Mouse (Mus musculus) neural tube, embryonic 14.5 days (tissue): ENCODE measurements at regions not wholly inside any gene's neighbourhood (a gene's known extent, or its start where the extent isn't known, plus 50 kb on each side); places are given as distances from the start of the nearest gene placed in this dataset.

ENCODE experiments used
- ATAC-seq: fragments of 200-750 bp; cut with Nextera tagmentation; 2 replicates; pipeline ENCODE4 v1.8.0; 2017; ENCODE audit warnings: low read depth, mild to moderate bottlenecking, moderate TSS enrichment, moderate library complexity
- H3K27ac ChIP-seq: fragments of 300-500 bp; sonication (generic); 2 replicates; pipeline ENCODE4 v1.5.1; 2014; ENCODE audit warnings: low read depth, mild to moderate bottlenecking, control low read depth, low read length, moderate library complexity, mixed read lengths
- H3K27me3 ChIP-seq: fragments of 300-500 bp; sonication (generic); 2 replicates; pipeline ENCODE4 v1.6.1; 2014; ENCODE audit warnings: low read length; ENCODE audit not compliant: control insufficient read depth, insufficient read depth
- H3K36me3 ChIP-seq: fragments of 300-500 bp; sonication (generic); 2 replicates; pipeline ENCODE4 v1.6.1; 2014; ENCODE audit warnings: low read length, mixed read lengths; ENCODE audit not compliant: control insufficient read depth, insufficient read depth
- H3K4me1 ChIP-seq: fragments of 300-500 bp; sonication (generic); 2 replicates; pipeline ENCODE4 v1.6.1; 2014; ENCODE audit warnings: low read length; ENCODE audit not compliant: control insufficient read depth, insufficient read depth
- H3K4me2 ChIP-seq: fragments of 300-500 bp; sonication (generic); 2 replicates; pipeline ENCODE4 v1.6.1; 2014; ENCODE audit warnings: mild to moderate bottlenecking, low read depth, low read length, control low read depth
- H3K4me3 ChIP-seq: fragments of 300-500 bp; sonication (generic); 2 replicates; pipeline ENCODE4 v1.5.1; 2014; ENCODE audit warnings: low read depth, low read length, control low read depth, mixed read lengths
- H3K9ac ChIP-seq: fragments of 300-500 bp; sonication (generic); replicated peaks from 2 replicates; pipeline ENCODE4 v1.6.1; 2014; ENCODE audit warnings: low read depth, mild to moderate bottlenecking, control low read depth, low read length, mixed read lengths
- H3K9me3 ChIP-seq: fragments of 300-500 bp; sonication (generic); 2 replicates; pipeline ENCODE4 v1.6.1; 2016; ENCODE audit warnings: low read length; ENCODE audit not compliant: control insufficient read depth
- WGBS: fragments of 180-500 bp; shearing (Covaris S2); extraction: QIAGEN DNeasy Blood & Tissue Kit; methylation state at CpG from one replicate; pipeline ENCODE4 v1.1.7; 2014; 5-methylcytosine and 5-hydroxymethylcytosine counted together

GRCm38 (mm10) chr6:31995977-31996376 lies 54.1 kb upstream of the 1700012A03Rik start:
- Histone ChIP-seq H3K27me3 (no peaks in the 10 kb centered on the region), H3K9ac (no peak overlapping the region), H3K4me2 (no peak overlapping the region), H3K9me3 (no peaks in the 10 kb centered on the region), H3K4me3 (no peak overlapping the region), H3K36me3 (no peaks in the 10 kb centered on the region), H3K27ac (no peak overlapping the region), H3K4me1 (no peaks in the 10 kb centered on the region)
- 94% methylated on average over 7 of the region's 7 CpGs for WGBS
- ATAC-seq = no peak

- 91% methylated on average over 4 of the region's 4 CpGs for WGBS
- ATAC-seq = no peak
- H3K27ac ChIP-seq = no peak overlapping the region
Observed at GRCm38 (mm10) chr6:31995249-31995648, 54.8 kb upstream of the 1700012A03Rik start.

GRCm38 (mm10) chr6:31985698-31986097 lies 64.3 kb upstream of the 1700012A03Rik start:
- no peaks in the 10 kb centered on the region for H3K4me1 ChIP-seq
- H3K4me2 ChIP-seq = no peak overlapping the region
- H3K36me3 ChIP-seq = no peaks in the 10 kb centered on the region
- H3K4me3 ChIP-seq = no peak overlapping the region
- H3K27me3 ChIP-seq = no peaks in the 10 kb centered on the region
- no peak overlapping the region for H3K9ac ChIP-seq
- 68% methylated on average over 3 of the region's 3 CpGs for WGBS
- no peak for ATAC-seq
- no peak overlapping the region for H3K27ac ChIP-seq
- no peaks in the 10 kb centered on the region for H3K9me3 ChIP-seq

More at GRCm38 (mm10) chr6:31995249-31995648, 54.8 kb upstream of the 1700012A03Rik start:
- H3K27me3 ChIP-seq = no peaks in the 10 kb centered on the region
- no peak overlapping the region for H3K9ac ChIP-seq
- H3K4me1 ChIP-seq = no peaks in the 10 kb centered on the region
- no peaks in the 10 kb centered on the region for H3K9me3 ChIP-seq
- no peak overlapping the region for H3K4me2 ChIP-seq
- no peak overlapping the region for H3K4me3 ChIP-seq
- H3K36me3 ChIP-seq = no peaks in the 10 kb centered on the region

- ATAC-seq = no peak
- no peaks in the 10 kb centered on the region for H3K9me3 ChIP-seq
- H3K27me3 ChIP-seq = no peaks in the 10 kb centered on the region
- 95% methylated on average over 6 of the region's 6 CpGs for WGBS
- no peaks in the 10 kb centered on the region for H3K36me3 ChIP-seq
- H3K4me2 ChIP-seq = no peak overlapping the region
- no peak overlapping the region for H3K27ac ChIP-seq
- H3K4me1 ChIP-seq = no peaks in the 10 kb centered on the region
- no peak overlapping the region for H3K4me3 ChIP-seq
- H3K9ac ChIP-seq = no peak overlapping the region
Observed at GRCm38 (mm10) chr6:31976705-31977104, 73.3 kb upstream of the 1700012A03Rik start.

GRCm38 (mm10) chr6:31948063-31948481 lies 102.0 kb upstream of the 1700012A03Rik start:
- H3K4me2 ChIP-seq = no peak overlapping the region
- H3K9ac ChIP-seq = no peak overlapping the region
- H3K27me3 ChIP-seq = no peaks in the 10 kb centered on the region
- H3K9me3 ChIP-seq = no peaks in the 10 kb centered on the region
- H3K27ac ChIP-seq = no peak overlapping the region
- H3K4me3 ChIP-seq = no peak overlapping the region
- ATAC-seq = no peak
- H3K36me3 ChIP-seq = no peaks in the 10 kb centered on the region
- H3K4me1 ChIP-seq = no peaks in the 10 kb centered on the region
- WGBS = 8% methylated on average over 4 of the region's 4 CpGs

GRCm38 (mm10) chr6:31946572-31946971 lies 103.5 kb upstream of the 1700012A03Rik start:
- ATAC-seq = no peak
- H3K9me3 ChIP-seq = no peaks in the 10 kb centered on the region

GRCm38 (mm10) chr6:31945347-31945746 lies 104.7 kb upstream of the 1700012A03Rik start:
- Histone ChIP-seq H3K4me1 (no peaks in the 10 kb centered on the region), H3K27me3 (no peaks in the 10 kb centered on the region), H3K4me2 (no peak overlapping the region), H3K36me3 (no peaks in the 10 kb centered on the region), H3K9ac (no peak overlapping the region), H3K27ac (no peak overlapping the region), H3K9me3 (no peaks in the 10 kb centered on the region), H3K4me3 (no peak overlapping the region)
- ATAC-seq = no peak
- WGBS = 61% methylated on average over 7 of the region's 7 CpGs

More at GRCm38 (mm10) chr6:31946572-31946971, 103.5 kb upstream of the 1700012A03Rik start:
- no peak overlapping the region for H3K27ac ChIP-seq
- no peak overlapping the region for H3K9ac ChIP-seq
- H3K36me3 ChIP-seq = no peaks in the 10 kb centered on the region
- WGBS = 88% methylated on average over 5 of the region's 5 CpGs
- H3K27me3 ChIP-seq = no peaks in the 10 kb centered on the region
- no peaks in the 10 kb centered on the region for H3K4me1 ChIP-seq
- H3K4me3 ChIP-seq = no peak overlapping the region
- H3K4me2 ChIP-seq = no peak overlapping the region

- no peak overlapping the region for H3K27ac ChIP-seq
- no peak overlapping the region for H3K4me2 ChIP-seq
- WGBS = 92% methylated on average over 8 of the region's 8 CpGs
- no peaks in the 10 kb centered on the region for H3K9me3 ChIP-seq
- no peak for ATAC-seq
- H3K9ac ChIP-seq = no peak overlapping the region
- no peaks in the 10 kb centered on the region for H3K36me3 ChIP-seq
- H3K4me1 ChIP-seq = no peaks in the 10 kb centered on the region
- no peak overlapping the region for H3K4me3 ChIP-seq
- H3K27me3 ChIP-seq = no peaks in the 10 kb centered on the region
Observed at GRCm38 (mm10) chr6:31944546-31944945, 105.5 kb upstream of the 1700012A03Rik start.

- no peak for ATAC-seq
- Histone ChIP-seq H3K4me1 (no peaks in the 10 kb centered on the region), H3K27me3 (no peaks in the 10 kb centered on the region), H3K36me3 (no peaks in the 10 kb centered on the region), H3K9ac (no peak overlapping the region), H3K27ac (no peak overlapping the region), H3K4me3 (no peak overlapping the region), H3K4me2 (no peak overlapping the region), H3K9me3 (no peaks in the 10 kb centered on the region)
- 64% methylated on average over 4 of the region's 4 CpGs for WGBS
Observed at GRCm38 (mm10) chr6:31942696-31943095, 107.3 kb upstream of the 1700012A03Rik start.
